Mouse (Mus musculus) testis, adult 2 months (tissue): ENCODE results near the gene Amotl1.

Experiments used
- CTCF ChIP-seq: fragments of 200-500 bp; IDR thresholded peaks from 2 replicates; pipeline ENCODE4 v1.5.1; 2012; ENCODE audit warnings: low read depth, mild to moderate bottlenecking, inconsistent platforms, low read length, moderate library complexity; ENCODE audit not compliant: control insufficient read depth, insufficient read depth, insufficient replicate concordance
- POLR2A ChIP-seq: fragments of 200-500 bp; IDR thresholded peaks from 2 replicates; pipeline ENCODE4 v1.6.1; 2012; ENCODE audit warnings: low read depth, mild to moderate bottlenecking, inconsistent platforms, low read length, moderate library complexity; ENCODE audit not compliant: control insufficient read depth

GRCm38 (mm10) chr9:14569175-14569975, 75.5 kb downstream of the Amotl1 start:
- TF ChIP-seq POLR2A, result no peak
- no peak for TF ChIP-seq CTCF
